Mouse (Mus musculus) gastrocnemius, adult 2 months (tissue): ENCODE results near the gene Fgfr2. TPM values are rescaled to one million over a fixed set of nuclear protein-coding genes. Genes with fewer than 3 reads are reported as not detected.

ENCODE experiments used
- DNase-seq: peaks from one replicate; pipeline ENCODE4 v3.0.0; 2022
- H3K27ac ChIP-seq: fragments of 200-600 bp; 2 replicates; pipeline ENCODE4 v1.8.1; 2022; ENCODE audit warnings: mild to moderate bottlenecking
- H3K4me3 ChIP-seq: fragments of 200-600 bp; 2 replicates; pipeline ENCODE4 v1.8.1; 2022; ENCODE audit warnings: mild to moderate bottlenecking, moderate library complexity
- CTCF ChIP-seq: fragments of 200-600 bp; IDR thresholded peaks from 2 replicates; pipeline ENCODE4 v1.8.1; 2022; ENCODE audit warnings: antibody characterized with exemption, mild to moderate bottlenecking, moderate library complexity
- intact Hi-C: fragments of 180-260 bp; cut with DNase I; formaldehyde crosslinking; loops from one replicate; pipeline ENCODE4 v1.15.1; 2025
- total RNA-seq, 2 experiments: library from RNA; stranded (reverse); gene quantifications; 2 replicates each; pipeline ENCODE4 v1.2.3; 2021

Gene Fgfr2
- total RNA-seq, 2 experiments from 2014 or later: 0.15 to 0.33 TPM

GRCm38 (mm10) chr7:130903505-130904074 lies 2219.6 kb downstream of the Fgfr2 start:
- no peak overlapping the region for H3K4me3 ChIP-seq
- no peak for DNase-seq
- intact Hi-C loops: no loop called here
- no peak for TF ChIP-seq CTCF
- H3K27ac ChIP-seq: no peak overlapping the region

GRCm38 (mm10) chr7:130902929-130903328 lies 2220.2 kb downstream of the Fgfr2 start:
- no peak for DNase-seq
- Histone ChIP-seq H3K27ac (no peak overlapping the region), H3K4me3 (no peak overlapping the region)
- intact Hi-C loops: no loop called here
- TF ChIP-seq CTCF: no peak

- H3K27ac ChIP-seq: no peak overlapping the region
- H3K4me3 ChIP-seq: no peak overlapping the region
- intact Hi-C loops: no loop called here
- DNase-seq: no peak
- TF ChIP-seq CTCF: no peak
Observed at GRCm38 (mm10) chr7:130900233-130900848, 2222.8 kb downstream of the Fgfr2 start.

- H3K27ac ChIP-seq: no peak overlapping the region
- TF ChIP-seq CTCF: peak; percentile 37; the same call in 1 of the 2 replicates
- DNase-seq: no peak
- intact Hi-C loops: no loop called here
- no peak overlapping the region for H3K4me3 ChIP-seq
Observed at GRCm38 (mm10) chr7:130898373-130898772, 2224.8 kb downstream of the Fgfr2 start.

- DNase-seq: no peak
- TF ChIP-seq CTCF: no peak
- H3K27ac ChIP-seq: no peak overlapping the region
- no peak overlapping the region for H3K4me3 ChIP-seq
- intact Hi-C loops: no loop called here
Observed at GRCm38 (mm10) chr7:130897201-130897600, 2225.9 kb downstream of the Fgfr2 start.

- no peak for DNase-seq
- H3K4me3 ChIP-seq: no peak overlapping the region
- intact Hi-C loops: no loop called here
- H3K27ac ChIP-seq: no peak overlapping the region
- TF ChIP-seq CTCF: no peak
Observed at GRCm38 (mm10) chr7:130896064-130896463, 2227.1 kb downstream of the Fgfr2 start.

- Histone ChIP-seq H3K4me3 (no peak overlapping the region), H3K27ac (no peak overlapping the region)
- TF ChIP-seq CTCF: no peak
- no peak for DNase-seq
- intact Hi-C loops: no loop called here
Observed at GRCm38 (mm10) chr7:130895618-130895945, 2227.6 kb downstream of the Fgfr2 start.

- Histone ChIP-seq H3K4me3 (no peak overlapping the region), H3K27ac (no peak overlapping the region)
- TF ChIP-seq CTCF: no peak
- no peak for DNase-seq
- intact Hi-C loops: no loop called here
Observed at GRCm38 (mm10) chr7:130894931-130895617, 2228.1 kb downstream of the Fgfr2 start.

- intact Hi-C loops: no loop called here
- TF ChIP-seq CTCF: no peak
- no peak overlapping the region for H3K4me3 ChIP-seq
- DNase-seq: peak; percentile 26
- peak overlapping the region; percentile 57 for H3K27ac ChIP-seq
Observed at GRCm38 (mm10) chr7:130892973-130893372, 2230.2 kb downstream of the Fgfr2 start.

GRCm38 (mm10) chr7:130890871-130891270 lies 2232.3 kb downstream of the Fgfr2 start:
- Histone ChIP-seq H3K27ac (no peak overlapping the region), H3K4me3 (no peak overlapping the region)
- intact Hi-C loops: no loop called here
- no peak for DNase-seq
- TF ChIP-seq CTCF: no peak

GRCm38 (mm10) chr7:130887946-130888345 lies 2235.2 kb downstream of the Fgfr2 start:
- Histone ChIP-seq H3K27ac (peak overlapping the region; percentile 68), H3K4me3 (peak overlapping the region; percentile 16; the same call in 1 of the 2 replicates)
- TF ChIP-seq CTCF: no peak
- DNase-seq: no peak
- intact Hi-C loops: no loop called here

GRCm38 (mm10) chr7:130886246-130886645 lies 2236.9 kb downstream of the Fgfr2 start:
- intact Hi-C loops: no loop called here
- H3K4me3 ChIP-seq: no peak overlapping the region
- TF ChIP-seq CTCF: no peak
- no peak for DNase-seq
- no peak overlapping the region for H3K27ac ChIP-seq

GRCm38 (mm10) chr7:130884161-130884560 lies 2239.0 kb downstream of the Fgfr2 start:
- H3K27ac ChIP-seq: no peak overlapping the region
- intact Hi-C loops: no loop called here
- TF ChIP-seq CTCF: no peak
- no peak overlapping the region for H3K4me3 ChIP-seq
- peak; percentile 48 for DNase-seq
